Mouse (Mus musculus): ENCODE measurements around the gene Srpk1. TPM values are rescaled to one million over a fixed set of nuclear protein-coding genes. Genes with fewer than 3 reads are reported as not detected.

Srpk1 gene
- polyA plus RNA-seq, 1 experiment from 2014 or later = 110 TPM

- no peaks in the 10 kb centered on the region for H3K36me3 ChIP-seq (replicated peaks; ENCODE audit: control insufficient read depth, insufficient read depth)
- no peak overlapping the region for H3K4me2 ChIP-seq (replicated peaks)
- ATAC-seq (ENCODE audit: low FRiP score) (no peak), DNase-seq (ENCODE audit: low spot score) (no peak)
- H3K9ac ChIP-seq = no peak overlapping the region
- H3K27me3 ChIP-seq (ENCODE audit: control insufficient read depth, insufficient read depth, low read length) = no peaks in the 10 kb centered on the region
- H3K9me3 ChIP-seq (ENCODE audit: control insufficient read depth, low read length) = no peaks in the 10 kb centered on the region
- H3K4me1 ChIP-seq (replicated peaks; ENCODE audit: control insufficient read depth, insufficient read depth, low read length) = no peaks in the 10 kb centered on the region
- H3K27ac ChIP-seq = no peak overlapping the region
- no peak overlapping the region for H3K4me3 ChIP-seq (replicated peaks; ENCODE audit: low read length)
- 85% methylated on average over 7 of the region's 7 CpGs for WGBS
Observed at GRCm38 (mm10) chr17:28637711-28638690, 15.5 kb upstream of the Srpk1 start.

DNA sequence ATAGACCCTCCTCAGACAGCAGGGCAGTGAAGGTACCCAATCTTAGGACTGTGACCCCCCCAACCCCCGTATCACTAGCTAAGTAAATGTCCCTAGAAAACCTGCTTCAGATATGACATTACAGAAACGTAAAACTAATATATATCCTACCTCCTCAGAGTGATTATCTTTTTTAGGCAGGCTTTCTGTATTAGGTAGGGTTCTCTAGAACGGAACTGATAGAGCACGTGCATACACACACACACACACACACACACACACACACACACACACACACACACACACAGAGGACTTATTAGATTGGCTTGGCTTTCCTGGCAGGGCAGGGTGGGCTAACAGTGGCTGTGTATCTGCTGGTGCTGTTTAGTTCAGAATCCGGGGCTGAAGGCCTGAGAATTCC lies 13.3 kb upstream of the Srpk1 start:
- ATAC-seq (ENCODE audit: low FRiP score) = no peak
- WGBS = 87% methylated on average over 5 of the region's 5 CpGs

GRCm38 (mm10) chr17:28629125-28629524 lies 6.6 kb upstream of the Srpk1 start:
- no peak overlapping the region for H3K27ac ChIP-seq
- no peaks in the 10 kb centered on the region for H3K4me1 ChIP-seq (replicated peaks; ENCODE audit: control insufficient read depth, insufficient read depth, low read length)
- H3K9ac ChIP-seq = no peak overlapping the region
- ATAC-seq (ENCODE audit: low FRiP score) (no peak), DNase-seq (ENCODE audit: low spot score) (no peak)
- H3K36me3 ChIP-seq (replicated peaks; ENCODE audit: control insufficient read depth, insufficient read depth) = no peaks in the 10 kb centered on the region
- WGBS = 56% methylated on average over 3 of the region's 3 CpGs
- no peaks in the 10 kb centered on the region for H3K9me3 ChIP-seq (ENCODE audit: control insufficient read depth, low read length)
- H3K4me2 ChIP-seq (replicated peaks) = no peak overlapping the region
- no peaks in the 10 kb centered on the region for H3K27me3 ChIP-seq (ENCODE audit: control insufficient read depth, insufficient read depth, low read length)
- no peak overlapping the region for H3K4me3 ChIP-seq (replicated peaks; ENCODE audit: low read length)

More for the DNA sequence above, 13.3 kb upstream of the Srpk1 start:
- Histone ChIP-seq H3K4me3 (replicated peaks; ENCODE audit: low read length) (no peak overlapping the region), H3K9ac (no peak overlapping the region), H3K27me3 (ENCODE audit: control insufficient read depth, insufficient read depth, low read length) (no peaks in the 10 kb centered on the region), H3K4me2 (replicated peaks) (no peak overlapping the region), H3K9me3 (ENCODE audit: control insufficient read depth, low read length) (no peaks in the 10 kb centered on the region), H3K4me1 (replicated peaks; ENCODE audit: control insufficient read depth, insufficient read depth, low read length) (no peaks in the 10 kb centered on the region), H3K36me3 (replicated peaks; ENCODE audit: control insufficient read depth, insufficient read depth) (no peaks in the 10 kb centered on the region), H3K27ac (no peak overlapping the region)
- no peak for DNase-seq (ENCODE audit: low spot score)

- no peaks in the 10 kb centered on the region for H3K36me3 ChIP-seq (replicated peaks; ENCODE audit: control insufficient read depth, insufficient read depth)
- H3K27ac ChIP-seq = no peak overlapping the region
- no peak overlapping the region for H3K4me2 ChIP-seq (replicated peaks)
- ATAC-seq (ENCODE audit: low FRiP score) (no peak), DNase-seq (ENCODE audit: low spot score) (no peak)
- H3K9me3 ChIP-seq (ENCODE audit: control insufficient read depth, low read length) = no peaks in the 10 kb centered on the region
- 63% methylated on average over 10 of the region's 10 CpGs for WGBS
- H3K4me1 ChIP-seq (replicated peaks; ENCODE audit: control insufficient read depth, insufficient read depth, low read length) = no peaks in the 10 kb centered on the region
- no peak overlapping the region for H3K4me3 ChIP-seq (replicated peaks; ENCODE audit: low read length)
- no peak overlapping the region for H3K9ac ChIP-seq
- no peaks in the 10 kb centered on the region for H3K27me3 ChIP-seq (ENCODE audit: control insufficient read depth, insufficient read depth, low read length)
Observed at GRCm38 (mm10) chr17:28628248-28629124, 6.0 kb upstream of the Srpk1 start.

DNA sequence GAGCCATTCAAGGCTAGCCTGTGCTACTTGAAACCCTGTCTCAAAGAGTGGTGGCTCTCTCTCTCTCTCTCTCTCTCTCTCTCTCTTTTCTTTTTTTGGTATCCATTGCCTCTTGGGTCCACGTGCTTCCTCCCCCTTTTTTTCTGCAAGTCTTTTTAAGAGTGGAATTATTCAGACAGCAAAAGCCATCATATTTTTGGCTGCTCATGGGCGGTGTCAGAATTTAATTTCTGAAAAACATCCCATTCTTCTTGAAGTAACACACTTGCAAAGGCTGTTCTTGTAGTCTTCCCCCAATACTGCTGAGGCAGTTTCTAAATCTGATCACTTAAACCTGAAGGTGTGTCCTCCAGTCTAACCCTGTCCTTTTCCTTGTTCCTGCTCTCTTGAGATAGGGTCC lies 4.4 kb upstream of the Srpk1 start:
- no peak overlapping the region for H3K4me2 ChIP-seq (replicated peaks)
- H3K4me1 ChIP-seq (replicated peaks; ENCODE audit: control insufficient read depth, insufficient read depth, low read length) = no peaks in the 10 kb centered on the region
- no peaks in the 10 kb centered on the region for H3K27me3 ChIP-seq (ENCODE audit: control insufficient read depth, insufficient read depth, low read length)
- H3K36me3 ChIP-seq (replicated peaks; ENCODE audit: control insufficient read depth, insufficient read depth) = no peaks in the 10 kb centered on the region
- H3K27ac ChIP-seq = no peak overlapping the region
- H3K9ac ChIP-seq = no peak overlapping the region
- H3K4me3 ChIP-seq (replicated peaks; ENCODE audit: low read length) = no peak overlapping the region
- no peak for ATAC-seq (ENCODE audit: low FRiP score)
- no peaks in the 10 kb centered on the region for H3K9me3 ChIP-seq (ENCODE audit: control insufficient read depth, low read length)
- 89% methylated on average over 2 of the region's 2 CpGs for WGBS
- DNase-seq (ENCODE audit: low spot score) = no peak

GRCm38 (mm10) chr17:28625327-28625726 lies 2.8 kb upstream of the Srpk1 start:
- no peak overlapping the region for H3K27ac ChIP-seq
- H3K4me1 ChIP-seq (replicated peaks; ENCODE audit: control insufficient read depth, insufficient read depth, low read length) = peaks cover 11% of the 10 kb centered on the region
- H3K4me2 ChIP-seq (replicated peaks) = no peak overlapping the region
- H3K9me3 ChIP-seq (ENCODE audit: control insufficient read depth, low read length) = no peaks in the 10 kb centered on the region
- 0 out of 2 replicates have a peak, but pooled peaks cover under 1% of the 10 kb centered on the region for H3K36me3 ChIP-seq (replicated peaks; ENCODE audit: control insufficient read depth, insufficient read depth)
- H3K9ac ChIP-seq = no peak overlapping the region
- no peak overlapping the region for H3K4me3 ChIP-seq (replicated peaks; ENCODE audit: low read length)
- DNase-seq (ENCODE audit: low spot score) (no peak), ATAC-seq (ENCODE audit: low FRiP score) (no peak)
- WGBS = 93% methylated on average over 15 of the region's 15 CpGs
- no peaks in the 10 kb centered on the region for H3K27me3 ChIP-seq (ENCODE audit: control insufficient read depth, insufficient read depth, low read length)

DNA sequence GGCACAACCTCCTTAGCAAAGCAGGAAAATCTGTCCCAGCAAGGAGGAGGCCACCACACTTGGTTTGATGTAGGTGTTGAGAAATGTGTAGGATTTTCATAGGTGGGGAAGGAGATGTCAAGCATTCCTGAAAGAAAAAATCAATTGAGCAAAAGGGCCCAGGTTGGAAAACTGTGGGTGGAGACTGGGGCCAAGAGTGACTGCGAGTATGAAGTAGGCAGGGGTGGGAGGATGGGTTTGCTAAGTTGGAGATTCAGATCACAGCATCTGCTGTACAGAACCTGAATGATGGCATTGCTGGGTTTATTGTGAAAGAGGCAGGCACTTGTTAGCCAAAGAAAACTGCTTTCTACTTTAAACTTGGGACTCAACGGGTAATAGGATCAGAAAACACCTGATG lies 2.3 kb upstream of the Srpk1 start:
- H3K27me3 ChIP-seq (ENCODE audit: control insufficient read depth, insufficient read depth, low read length) = no peaks in the 10 kb centered on the region
- 86% methylated on average over 2 of the region's 2 CpGs for WGBS
- peaks cover 5% of the 10 kb centered on the region for H3K36me3 ChIP-seq (replicated peaks; ENCODE audit: control insufficient read depth, insufficient read depth)
- H3K4me1 ChIP-seq (replicated peaks; ENCODE audit: control insufficient read depth, insufficient read depth, low read length) = peaks cover 16% of the 10 kb centered on the region
- ATAC-seq (ENCODE audit: low FRiP score) = no peak
- H3K9me3 ChIP-seq (ENCODE audit: control insufficient read depth, low read length) = no peaks in the 10 kb centered on the region
- no peak overlapping the region for H3K27ac ChIP-seq
- no peak for DNase-seq (ENCODE audit: low spot score)
- H3K4me2 ChIP-seq (replicated peaks) = no peak overlapping the region
- no peak overlapping the region for H3K9ac ChIP-seq
- no peak overlapping the region for H3K4me3 ChIP-seq (replicated peaks; ENCODE audit: low read length)

DNA sequence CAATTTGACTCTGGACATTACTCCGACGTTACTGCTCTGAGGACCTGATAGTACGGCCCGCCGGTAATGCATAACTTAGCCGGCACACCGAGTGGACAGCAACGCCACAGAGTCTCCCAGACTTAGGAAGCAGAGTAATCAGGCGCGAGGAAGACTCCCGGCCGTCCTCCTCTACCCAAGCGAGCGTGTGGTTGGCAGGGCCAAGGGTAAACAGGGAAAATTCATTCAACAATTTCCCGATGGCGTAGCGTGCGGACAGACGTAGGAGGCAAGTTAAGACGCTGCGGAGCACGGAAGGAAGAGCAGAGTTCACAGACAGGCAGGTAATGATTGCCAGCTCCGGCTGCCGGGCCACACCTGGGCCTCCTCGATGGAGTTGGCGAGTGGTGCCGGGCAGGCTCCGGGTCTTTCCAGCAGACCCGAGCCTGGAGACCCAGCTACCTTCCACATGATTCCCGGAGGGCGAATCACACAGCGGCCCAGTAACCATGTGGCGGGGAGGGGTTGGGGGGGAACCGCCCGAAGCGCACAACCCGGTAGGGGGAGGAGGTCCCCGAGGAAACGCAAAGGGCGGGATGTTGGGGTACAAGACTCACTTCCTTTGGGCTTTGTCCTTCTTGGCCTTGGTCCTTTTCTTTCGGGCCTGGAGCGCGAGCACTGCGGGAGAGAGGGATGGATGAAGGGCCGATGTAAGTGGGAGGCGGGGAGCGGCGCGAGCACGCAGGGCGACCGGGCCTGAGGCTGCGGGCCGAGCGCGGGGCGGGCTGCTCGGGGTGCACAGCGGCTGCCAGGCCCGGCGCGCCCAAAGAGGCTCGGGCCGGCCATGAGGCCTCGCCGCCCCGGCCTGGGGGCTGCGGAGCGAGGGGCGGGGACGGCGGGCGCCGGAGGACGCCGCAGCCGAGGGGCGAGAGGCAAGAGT lies 869 bp downstream of the Srpk1 start:
- Histone ChIP-seq H3K4me2 (replicated peaks) (peak overlapping the region; percentile 96), H3K4me3 (replicated peaks; ENCODE audit: low read length) (peak overlapping the region; percentile 95), H3K4me1 (replicated peaks; ENCODE audit: control insufficient read depth, insufficient read depth, low read length) (peaks cover 17% of the 10 kb centered on the region), H3K36me3 (replicated peaks; ENCODE audit: control insufficient read depth, insufficient read depth) (peaks cover 19% of the 10 kb centered on the region), H3K27ac (peak overlapping the region; percentile 93), H3K9me3 (ENCODE audit: control insufficient read depth, low read length) (no peaks in the 10 kb centered on the region), H3K27me3 (ENCODE audit: control insufficient read depth, insufficient read depth, low read length) (no peaks in the 10 kb centered on the region), H3K9ac (peak overlapping the region; percentile 98)
- peak; percentile 65 for DNase-seq (ENCODE audit: low spot score)
- WGBS = under 1% methylated on average over 67 of the region's 78 CpGs
- peak; percentile 61 for ATAC-seq (ENCODE audit: low FRiP score)
